Mouse (Mus musculus) midbrain, embryonic 12.5 days (tissue): ENCODE data around the gene Eepd1. TPM values are rescaled to one million over a fixed set of nuclear protein-coding genes. Genes with fewer than 3 reads are reported as not detected.

Experiments used
- ATAC-seq: fragments of 200-750 bp; cut with Nextera tagmentation; 2 replicates; pipeline ENCODE4 v1.8.0; 2017; ENCODE audit warnings: low read depth, moderate TSS enrichment, moderate library complexity; ENCODE audit not compliant: low FRiP score
- H3K27ac ChIP-seq: fragments of 300-500 bp; sonication (generic); replicated peaks from 2 replicates; pipeline ENCODE4 v1.5.1; 2016; ENCODE audit warnings: mild to moderate bottlenecking
- H3K27me3 ChIP-seq: fragments of 300-500 bp; sonication (generic); 2 replicates; pipeline ENCODE4 v1.6.1; 2016; ENCODE audit warnings: mild to moderate bottlenecking
- H3K36me3 ChIP-seq: fragments of 300-500 bp; sonication (generic); 2 replicates; pipeline ENCODE4 v1.6.1; 2016
- H3K4me1 ChIP-seq: fragments of 300-500 bp; sonication (generic); 2 replicates; pipeline ENCODE4 v1.6.1; 2016
- H3K4me2 ChIP-seq: fragments of 300-500 bp; sonication (generic); replicated peaks from 2 replicates; pipeline ENCODE4 v1.6.1; 2016; ENCODE audit warnings: mild to moderate bottlenecking, moderate library complexity
- H3K4me3 ChIP-seq: fragments of 300-500 bp; sonication (generic); 2 replicates; pipeline ENCODE4 v1.5.1; 2016; ENCODE audit warnings: mild to moderate bottlenecking
- H3K9ac ChIP-seq: fragments of 300-500 bp; sonication (generic); replicated peaks from 2 replicates; pipeline ENCODE4 v1.6.1; 2016; ENCODE audit warnings: mild to moderate bottlenecking, moderate library complexity
- H3K9me3 ChIP-seq: fragments of 300-500 bp; sonication (generic); 2 replicates; pipeline ENCODE4 v1.6.1; 2016; ENCODE audit warnings: mild to moderate bottlenecking
- WGBS: fragments of 180-500 bp; shearing (Covaris S2); methylation state at CpG from one replicate; pipeline ENCODE4 v1.1.7; 2016; 5-methylcytosine and 5-hydroxymethylcytosine counted together
- polyA plus RNA-seq: library from polyadenylated mRNA; unstranded; fragments of >200 nt; fragmentation: Nextera tagmentation; extraction: Ambion mirVana; gene quantifications from 2 replicates; pipeline ENCODE4 v1.2.1, GENCODE M21; 2016

Eepd1 gene
- polyA plus RNA-seq, 1 experiment from 2014 or later = 5.8 TPM

- no peak for ATAC-seq
- Histone ChIP-seq H3K27ac (no peak overlapping the region), H3K4me2 (no peak overlapping the region), H3K9ac (no peak overlapping the region), H3K27me3 (no peaks in the 10 kb centered on the region), H3K9me3 (no peaks in the 10 kb centered on the region), H3K4me1 (peaks cover 9% of the 10 kb centered on the region; the same call in 1 of the 2 replicates), H3K4me3 (no peak overlapping the region), H3K36me3 (no peaks in the 10 kb centered on the region)
- WGBS = 69% methylated on average over 3 of the region's 3 CpGs
Observed at GRCm38 (mm10) chr9:25568783-25569182, 87.4 kb downstream of the Eepd1 start.

DNA sequence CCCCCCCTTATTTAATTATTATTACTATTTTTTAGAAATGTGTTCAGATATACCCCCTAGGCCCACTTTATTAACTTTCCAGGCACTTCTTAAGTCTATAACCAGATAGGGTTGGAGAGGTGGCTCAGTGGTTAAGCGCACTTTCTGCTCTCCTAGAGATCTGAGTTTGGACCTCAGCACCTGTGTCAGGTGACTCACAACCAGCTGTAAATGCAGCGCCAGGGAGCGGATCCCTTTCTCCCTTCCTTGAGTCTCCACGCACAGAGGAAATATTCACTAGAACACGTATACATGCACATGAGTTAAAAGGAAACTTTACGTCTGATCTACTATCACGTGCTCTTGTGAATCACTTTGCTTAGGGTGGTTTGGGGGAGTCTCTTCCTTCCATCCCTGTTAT lies 88.7 kb downstream of the Eepd1 start:
- ATAC-seq = no peak
- no peaks in the 10 kb centered on the region for H3K9me3 ChIP-seq
- 92% methylated on average over 7 of the region's 7 CpGs for WGBS
- H3K36me3 ChIP-seq = no peaks in the 10 kb centered on the region
- no peak overlapping the region for H3K4me2 ChIP-seq
- H3K4me3 ChIP-seq = no peak overlapping the region
- no peak overlapping the region for H3K27ac ChIP-seq
- no peak overlapping the region for H3K9ac ChIP-seq
- H3K4me1 ChIP-seq = peaks cover 9% of the 10 kb centered on the region; the same call in 1 of the 2 replicates
- H3K27me3 ChIP-seq = no peaks in the 10 kb centered on the region

DNA sequence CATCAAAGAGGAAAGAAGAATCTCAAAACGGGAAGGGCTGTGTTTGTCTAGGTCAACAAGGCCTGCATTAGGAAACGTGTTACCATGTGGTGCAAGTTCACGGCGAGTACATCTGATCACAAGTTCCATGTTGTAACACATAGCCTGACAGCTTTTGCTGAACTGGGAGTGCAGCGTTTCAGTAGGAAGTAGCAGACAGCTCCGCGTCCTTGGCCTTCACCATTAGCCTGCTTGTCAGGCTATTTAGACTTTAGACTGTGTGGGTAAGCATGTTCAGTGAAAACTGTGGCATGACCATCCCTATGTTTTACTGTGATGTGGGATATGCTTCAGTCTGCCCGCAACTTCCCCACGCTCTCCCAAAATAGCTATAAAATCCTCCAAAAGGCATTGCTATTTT lies 89.1 kb downstream of the Eepd1 start:
- H3K27ac ChIP-seq = no peak overlapping the region
- no peaks in the 10 kb centered on the region for H3K27me3 ChIP-seq
- no peak overlapping the region for H3K4me3 ChIP-seq
- WGBS = 85% methylated on average over 9 of the region's 9 CpGs
- no peak for ATAC-seq
- H3K9me3 ChIP-seq = no peaks in the 10 kb centered on the region
- no peaks in the 10 kb centered on the region for H3K36me3 ChIP-seq
- no peak overlapping the region for H3K4me2 ChIP-seq
- H3K4me1 ChIP-seq = peaks cover 9% of the 10 kb centered on the region; the same call in 1 of the 2 replicates
- H3K9ac ChIP-seq = no peak overlapping the region

DNA sequence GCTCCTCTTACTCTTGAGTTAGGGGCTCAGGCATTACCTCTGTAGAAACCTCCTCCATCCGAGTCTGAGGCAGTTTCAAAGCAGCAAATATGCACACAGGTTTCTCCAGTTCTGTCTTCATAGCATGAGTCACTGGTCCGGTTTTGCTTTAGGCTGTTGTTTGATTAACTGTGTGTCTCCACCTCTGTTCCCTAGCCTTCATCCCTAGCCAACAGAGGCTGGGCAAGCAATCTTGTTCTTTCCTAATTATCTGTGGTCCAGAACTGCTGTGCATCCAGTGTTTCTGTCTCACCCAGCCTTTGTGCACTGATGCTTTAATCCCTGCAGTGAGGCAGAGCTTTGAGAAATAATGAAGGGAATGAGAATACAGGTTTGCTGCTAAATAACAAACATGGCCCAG lies 90.0 kb downstream of the Eepd1 start:
- WGBS = 33% methylated on average over 2 of the region's 2 CpGs
- Histone ChIP-seq H3K4me2 (no peak overlapping the region), H3K36me3 (no peaks in the 10 kb centered on the region), H3K9ac (no peak overlapping the region), H3K9me3 (no peaks in the 10 kb centered on the region), H3K4me3 (no peak overlapping the region), H3K4me1 (peaks cover 9% of the 10 kb centered on the region; the same call in 1 of the 2 replicates), H3K27ac (no peak overlapping the region), H3K27me3 (no peaks in the 10 kb centered on the region)
- 0 out of 2 replicates have a peak, but pooled peaks have one; percentile 19 for ATAC-seq

- ATAC-seq = no peak
Observed at GRCm38 (mm10) chr9:25573753-25574152, 92.4 kb downstream of the Eepd1 start.

GRCm38 (mm10) chr9:25574186-25574585 lies 92.8 kb downstream of the Eepd1 start:
- Histone ChIP-seq H3K27ac (no peak overlapping the region), H3K4me1 (peaks cover 9% of the 10 kb centered on the region; the same call in 1 of the 2 replicates), H3K4me2 (no peak overlapping the region), H3K4me3 (no peak overlapping the region), H3K9ac (no peak overlapping the region), H3K27me3 (no peaks in the 10 kb centered on the region), H3K9me3 (no peaks in the 10 kb centered on the region), H3K36me3 (no peaks in the 10 kb centered on the region)
- 81% methylated on average over 4 of the region's 4 CpGs for WGBS
- ATAC-seq = no peak

More at GRCm38 (mm10) chr9:25573753-25574152, 92.4 kb downstream of the Eepd1 start:
- Histone ChIP-seq H3K9me3 (no peaks in the 10 kb centered on the region), H3K27me3 (no peaks in the 10 kb centered on the region), H3K4me1 (peaks cover 9% of the 10 kb centered on the region; the same call in 1 of the 2 replicates), H3K4me3 (no peak overlapping the region), H3K4me2 (no peak overlapping the region), H3K9ac (no peak overlapping the region), H3K27ac (no peak overlapping the region), H3K36me3 (no peaks in the 10 kb centered on the region)
- 53% methylated on average over 7 of the region's 7 CpGs for WGBS

- WGBS = 89% methylated on average over 7 of the region's 7 CpGs
Observed at GRCm38 (mm10) chr9:25578674-25579596, 97.6 kb downstream of the Eepd1 start.

GRCm38 (mm10) chr9:25583621-25584020 lies 102.3 kb downstream of the Eepd1 start:
- Histone ChIP-seq H3K27ac (no peak overlapping the region), H3K4me2 (no peak overlapping the region), H3K9ac (no peak overlapping the region), H3K36me3 (no peaks in the 10 kb centered on the region), H3K4me3 (no peak overlapping the region), H3K27me3 (no peaks in the 10 kb centered on the region), H3K9me3 (no peaks in the 10 kb centered on the region), H3K4me1 (no peaks in the 10 kb centered on the region)
- 96% methylated on average over 2 of the region's 2 CpGs for WGBS
- no peak for ATAC-seq

More at GRCm38 (mm10) chr9:25578674-25579596, 97.6 kb downstream of the Eepd1 start:
- Histone ChIP-seq H3K4me2 (no peak overlapping the region), H3K27ac (no peak overlapping the region), H3K4me1 (no peaks in the 10 kb centered on the region), H3K9ac (no peak overlapping the region), H3K4me3 (no peak overlapping the region), H3K27me3 (no peaks in the 10 kb centered on the region), H3K36me3 (no peaks in the 10 kb centered on the region), H3K9me3 (no peaks in the 10 kb centered on the region)
- no peak for ATAC-seq

DNA sequence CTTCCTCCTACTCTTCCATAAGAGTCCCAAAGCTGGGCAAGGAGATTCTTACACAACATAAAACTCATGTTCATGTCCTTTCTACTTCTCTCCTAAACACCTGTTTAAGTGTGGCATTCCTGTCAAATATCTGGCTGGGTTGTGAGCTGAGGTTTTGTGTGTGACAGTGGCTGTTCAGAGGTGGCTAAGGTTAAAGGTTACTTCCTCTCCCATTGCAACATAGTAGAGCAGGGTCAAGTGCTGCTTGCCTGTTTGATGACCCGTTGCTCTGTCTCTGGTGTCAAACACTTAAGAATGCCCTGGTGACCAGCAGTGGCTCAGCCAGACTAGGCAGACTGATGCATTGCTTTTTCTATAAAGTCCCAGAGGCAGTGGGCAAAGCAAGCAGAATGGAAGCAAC lies 104.3 kb downstream of the Eepd1 start:
- Histone ChIP-seq H3K4me3 (no peak overlapping the region), H3K4me2 (no peak overlapping the region), H3K9me3 (no peaks in the 10 kb centered on the region), H3K27me3 (no peaks in the 10 kb centered on the region), H3K36me3 (no peaks in the 10 kb centered on the region), H3K4me1 (no peaks in the 10 kb centered on the region), H3K9ac (no peak overlapping the region), H3K27ac (no peak overlapping the region)
- 74% methylated on average over 1 of the region's 1 CpGs for WGBS
- ATAC-seq = no peak

- Histone ChIP-seq H3K36me3 (no peaks in the 10 kb centered on the region), H3K27me3 (no peaks in the 10 kb centered on the region), H3K9me3 (no peaks in the 10 kb centered on the region), H3K4me3 (no peak overlapping the region), H3K27ac (no peak overlapping the region), H3K4me2 (no peak overlapping the region), H3K4me1 (0 out of 2 replicates have a peak, but pooled peaks cover 5% of the 10 kb centered on the region), H3K9ac (no peak overlapping the region)
- WGBS = 89% methylated on average over 2 of the region's 2 CpGs
- ATAC-seq = no peak
Observed at GRCm38 (mm10) chr9:25588581-25588980, 107.2 kb downstream of the Eepd1 start.

GRCm38 (mm10) chr9:25590740-25591139 lies 109.4 kb downstream of the Eepd1 start:
- 57% methylated on average over 4 of the region's 4 CpGs for WGBS
- H3K4me1 ChIP-seq = 0 out of 2 replicates have a peak, but pooled peaks cover 5% of the 10 kb centered on the region
- no peaks in the 10 kb centered on the region for H3K9me3 ChIP-seq
- H3K4me2 ChIP-seq = no peak overlapping the region
- no peak overlapping the region for H3K27ac ChIP-seq
- H3K4me3 ChIP-seq = no peak overlapping the region
- H3K27me3 ChIP-seq = no peaks in the 10 kb centered on the region
- no peak overlapping the region for H3K9ac ChIP-seq
- ATAC-seq = no peak
- no peaks in the 10 kb centered on the region for H3K36me3 ChIP-seq
